Mouse (Mus musculus): ENCODE measurements at regions not wholly inside any gene's neighbourhood (a gene's known extent, or its start where the extent isn't known, plus 50 kb on each side); places are given as distances from the start of the nearest gene placed in this dataset.
A peak's percentile ranks its signal among the peaks of the same experiment; 100 is the strongest.

- Histone ChIP-seq H3K27ac (ENCODE audit: insufficient read depth, low read length) (no peak overlapping the region), H3K4me1 (ENCODE audit: control insufficient read depth, insufficient read depth, low read length) (no peaks in the 10 kb centered on the region), H3K4me3 (ENCODE audit: low read depth, low read length) (no peak overlapping the region), H3K9me3 (replicated peaks; ENCODE audit: control insufficient read depth, insufficient read depth, low read length, poor library complexity, severe bottlenecking) (no peaks in the 10 kb centered on the region), H3K36me3 (ENCODE audit: control insufficient read depth, insufficient read depth, low read length, poor library complexity, severe bottlenecking) (no peaks in the 10 kb centered on the region), H3K27me3 (ENCODE audit: control insufficient read depth, insufficient read depth, low read length, poor library complexity, severe bottlenecking) (no peaks in the 10 kb centered on the region), H3K9ac (ENCODE audit: low read depth, poor library complexity, severe bottlenecking) (no peak overlapping the region)
- TF ChIP-seq POLR2A (IDR thresholded peaks at IDR 0.05; ENCODE audit: insufficient read depth, low read length) (no peak), EP300 (IDR thresholded peaks at IDR 0.05; ENCODE audit: insufficient read depth, low read depth, low read length) (no peak), CTCF (IDR thresholded peaks at IDR 0.05; ENCODE audit: low read depth, low read length) (no peak)
Observed at GRCm38 (mm10) chr19:21941720-21942119, 163.6 kb downstream of the Cemip2 start.

- Histone ChIP-seq H3K36me3 (ENCODE audit: control insufficient read depth, insufficient read depth, low read length, poor library complexity, severe bottlenecking) (no peaks in the 10 kb centered on the region), H3K9ac (ENCODE audit: low read depth, poor library complexity, severe bottlenecking) (no peak overlapping the region), H3K27me3 (ENCODE audit: control insufficient read depth, insufficient read depth, low read length, poor library complexity, severe bottlenecking) (no peaks in the 10 kb centered on the region), H3K4me1 (ENCODE audit: control insufficient read depth, insufficient read depth, low read length) (no peaks in the 10 kb centered on the region), H3K9me3 (replicated peaks; ENCODE audit: control insufficient read depth, insufficient read depth, low read length, poor library complexity, severe bottlenecking) (no peaks in the 10 kb centered on the region), H3K4me3 (ENCODE audit: low read depth, low read length) (no peak overlapping the region), H3K27ac (ENCODE audit: insufficient read depth, low read length) (no peak overlapping the region)
- TF ChIP-seq POLR2A (IDR thresholded peaks at IDR 0.05; ENCODE audit: insufficient read depth, low read length) (no peak), CTCF (IDR thresholded peaks at IDR 0.05; ENCODE audit: low read depth, low read length) (no peak), EP300 (IDR thresholded peaks at IDR 0.05; ENCODE audit: insufficient read depth, low read depth, low read length) (no peak)
Observed at GRCm38 (mm10) chr19:21942286-21942685, 164.1 kb downstream of the Cemip2 start.

GRCm38 (mm10) chr19:21943407-21943806 is 165.3 kb downstream of the Cemip2 start:
- H3K27me3 ChIP-seq (ENCODE audit: control insufficient read depth, insufficient read depth, low read length, poor library complexity, severe bottlenecking) = no peaks in the 10 kb centered on the region
- no peaks in the 10 kb centered on the region for H3K4me1 ChIP-seq (ENCODE audit: control insufficient read depth, insufficient read depth, low read length)
- H3K9ac ChIP-seq (ENCODE audit: low read depth, poor library complexity, severe bottlenecking) = no peak overlapping the region
- H3K4me3 ChIP-seq (ENCODE audit: low read depth, low read length) = no peak overlapping the region
- peak; percentile 42 for TF ChIP-seq CTCF (IDR thresholded peaks at IDR 0.05; ENCODE audit: low read depth, low read length)
- no peak for TF ChIP-seq POLR2A (IDR thresholded peaks at IDR 0.05; ENCODE audit: insufficient read depth, low read length)
- no peaks in the 10 kb centered on the region for H3K36me3 ChIP-seq (ENCODE audit: control insufficient read depth, insufficient read depth, low read length, poor library complexity, severe bottlenecking)
- no peak overlapping the region for H3K27ac ChIP-seq (ENCODE audit: insufficient read depth, low read length)
- H3K9me3 ChIP-seq (replicated peaks; ENCODE audit: control insufficient read depth, insufficient read depth, low read length, poor library complexity, severe bottlenecking) = no peaks in the 10 kb centered on the region

- TF ChIP-seq POLR2A (IDR thresholded peaks at IDR 0.05; ENCODE audit: insufficient read depth, low read length) = no peak
- Histone ChIP-seq H3K4me3 (ENCODE audit: low read depth, low read length) (no peak overlapping the region), H3K9me3 (replicated peaks; ENCODE audit: control insufficient read depth, insufficient read depth, low read length, poor library complexity, severe bottlenecking) (no peaks in the 10 kb centered on the region), H3K27ac (ENCODE audit: insufficient read depth, low read length) (no peak overlapping the region), H3K36me3 (ENCODE audit: control insufficient read depth, insufficient read depth, low read length, poor library complexity, severe bottlenecking) (no peaks in the 10 kb centered on the region), H3K4me1 (ENCODE audit: control insufficient read depth, insufficient read depth, low read length) (no peaks in the 10 kb centered on the region), H3K27me3 (ENCODE audit: control insufficient read depth, insufficient read depth, low read length, poor library complexity, severe bottlenecking) (no peaks in the 10 kb centered on the region), H3K9ac (ENCODE audit: low read depth, poor library complexity, severe bottlenecking) (no peak overlapping the region)
Observed at GRCm38 (mm10) chr19:21946262-21946922, 168.2 kb downstream of the Cemip2 start.

GRCm38 (mm10) chr19:21948030-21948429 is 169.9 kb downstream of the Cemip2 start:
- no peak overlapping the region for H3K27ac ChIP-seq (ENCODE audit: insufficient read depth, low read length)
- H3K4me3 ChIP-seq (ENCODE audit: low read depth, low read length) = no peak overlapping the region
- no peak for TF ChIP-seq EP300 (IDR thresholded peaks at IDR 0.05; ENCODE audit: insufficient read depth, low read depth, low read length)
- H3K4me1 ChIP-seq (ENCODE audit: control insufficient read depth, insufficient read depth, low read length) = no peaks in the 10 kb centered on the region
- no peak overlapping the region for H3K9ac ChIP-seq (ENCODE audit: low read depth, poor library complexity, severe bottlenecking)
- no peaks in the 10 kb centered on the region for H3K27me3 ChIP-seq (ENCODE audit: control insufficient read depth, insufficient read depth, low read length, poor library complexity, severe bottlenecking)
- H3K9me3 ChIP-seq (replicated peaks; ENCODE audit: control insufficient read depth, insufficient read depth, low read length, poor library complexity, severe bottlenecking) = no peaks in the 10 kb centered on the region
- H3K36me3 ChIP-seq (ENCODE audit: control insufficient read depth, insufficient read depth, low read length, poor library complexity, severe bottlenecking) = no peaks in the 10 kb centered on the region

GRCm38 (mm10) chr19:21962635-21963034 is 176.2 kb upstream of the Trpm3 start:
- TF ChIP-seq EP300 (IDR thresholded peaks at IDR 0.05; ENCODE audit: insufficient read depth, low read depth, low read length) = no peak
- Histone ChIP-seq H3K9ac (ENCODE audit: low read depth, poor library complexity, severe bottlenecking) (no peak overlapping the region), H3K27me3 (ENCODE audit: control insufficient read depth, insufficient read depth, low read length, poor library complexity, severe bottlenecking) (no peaks in the 10 kb centered on the region), H3K4me1 (ENCODE audit: control insufficient read depth, insufficient read depth, low read length) (no peaks in the 10 kb centered on the region), H3K36me3 (ENCODE audit: control insufficient read depth, insufficient read depth, low read length, poor library complexity, severe bottlenecking) (no peaks in the 10 kb centered on the region), H3K9me3 (replicated peaks; ENCODE audit: control insufficient read depth, insufficient read depth, low read length, poor library complexity, severe bottlenecking) (no peaks in the 10 kb centered on the region), H3K4me3 (ENCODE audit: low read depth, low read length) (no peak overlapping the region), H3K27ac (ENCODE audit: insufficient read depth, low read length) (no peak overlapping the region)

Data from ES-Bruce4 (cell line).